Mouse (Mus musculus) forebrain, embryonic 11.5 days (tissue): ENCODE measurements around the gene Spaca4. TPM values are rescaled to one million over a fixed set of nuclear protein-coding genes. Genes with fewer than 3 reads are reported as not detected.
A peak's percentile ranks its signal among the peaks of the same experiment; 100 is the strongest.

Experiments
- ATAC-seq: fragments of 200-750 bp; cut with Nextera tagmentation; replicated peaks from 2 replicates; pipeline ENCODE4 v1.8.0; 2017; ENCODE audit warnings: moderate TSS enrichment; ENCODE audit not compliant: low FRiP score
- DNase-seq: peaks from one replicate; pipeline ENCODE4 v3.0.0-alpha.2; 2017; ENCODE audit warnings: low spot score
- H3K27ac ChIP-seq: fragments of 300-500 bp; sonication (generic); 2 replicates; pipeline ENCODE4 v1.5.1; 2014; ENCODE audit warnings: low read depth, low read length
- H3K27me3 ChIP-seq: fragments of 300-500 bp; sonication (generic); 2 replicates; pipeline ENCODE4 v1.6.1; 2014; ENCODE audit warnings: mild to moderate bottlenecking, low read length, mixed read lengths; ENCODE audit not compliant: control insufficient read depth, insufficient read depth
- H3K36me3 ChIP-seq: fragments of 300-500 bp; sonication (generic); 2 replicates; pipeline ENCODE4 v1.6.1; 2014; ENCODE audit warnings: mild to moderate bottlenecking, low read length, moderate library complexity, mixed read lengths; ENCODE audit not compliant: control insufficient read depth, insufficient read depth
- H3K4me1 ChIP-seq: fragments of 300-500 bp; sonication (generic); replicated peaks from 2 replicates; pipeline ENCODE4 v1.6.1; 2014; ENCODE audit warnings: low read length, mixed read lengths; ENCODE audit not compliant: control insufficient read depth, insufficient read depth
- H3K4me2 ChIP-seq: fragments of 300-500 bp; sonication (generic); 2 replicates; pipeline ENCODE4 v1.6.1; 2014; ENCODE audit warnings: low read depth, mild to moderate bottlenecking, low read length, moderate library complexity, mixed read lengths; ENCODE audit not compliant: severe bottlenecking
- H3K4me3 ChIP-seq: fragments of 300-500 bp; sonication (generic); 2 replicates; pipeline ENCODE4 v1.5.1; 2014; ENCODE audit warnings: low read depth, low read length
- H3K9ac ChIP-seq: fragments of 300-500 bp; sonication (generic); 2 replicates; pipeline ENCODE4 v1.6.1; 2014; ENCODE audit warnings: low read length
- H3K9me3 ChIP-seq: fragments of 300-500 bp; sonication (generic); 2 replicates; pipeline ENCODE4 v1.6.1; 2016; ENCODE audit warnings: low read length, mixed read lengths; ENCODE audit not compliant: control insufficient read depth
- WGBS: fragments of 180-500 bp; shearing (Covaris S2); extraction: QIAGEN DNeasy Blood & Tissue Kit; methylation state at CpG from one replicate; pipeline ENCODE4 v1.1.7; 2014; 5-methylcytosine and 5-hydroxymethylcytosine counted together
- polyA plus RNA-seq: library from polyadenylated mRNA; unstranded; fragments of >200 nt; fragmentation: Nextera tagmentation; extraction: Ambion mirVana; gene quantifications from 2 replicates; pipeline ENCODE4 v1.2.1, GENCODE M21; 2014

Spaca4 gene
- polyA plus RNA-seq, 1 experiment from 2014 or later, result not detected

GRCm38 (mm10) chr7:45717918-45718297 is 7.7 kb downstream of the Spaca4 start, which contains the start of gene Sphk2:
Gene Sphk2, minus strand, starts transcription at chr7:45718002.
- H3K4me2 ChIP-seq, result peak within 1 kb of the TSS; percentile 62
- DNase-seq, result peak; percentile 100
- peaks cover 15% of the 10 kb centered on the region for H3K36me3 ChIP-seq
- peak; percentile 73 for ATAC-seq
- peak within 1 kb of the TSS; percentile 92 for H3K4me3 ChIP-seq
- peak within 1 kb of the TSS; percentile 99 for H3K9ac ChIP-seq
- no peaks in the 10 kb centered on the region for H3K9me3 ChIP-seq
- WGBS, result under 1% methylated on average over 41 of the region's 41 CpGs
- peak within 1 kb of the TSS; percentile 82 for H3K27ac ChIP-seq
- peaks cover 25% of the 10 kb centered on the region for H3K4me1 ChIP-seq
- no peaks in the 10 kb centered on the region for H3K27me3 ChIP-seq

GRCm38 (mm10) chr7:45716952-45717917 is 8.4 kb downstream of the Spaca4 start:
- H3K27me3 ChIP-seq, result no peaks in the 10 kb centered on the region
- no peaks in the 10 kb centered on the region for H3K9me3 ChIP-seq
- H3K4me2 ChIP-seq, result peak overlapping the region; percentile 62
- H3K36me3 ChIP-seq, result peaks cover 19% of the 10 kb centered on the region
- 10% methylated on average over 31 of the region's 31 CpGs for WGBS
- H3K27ac ChIP-seq, result 0 out of 2 replicates have a peak overlapping the region, but pooled peaks have one; percentile 51
- peak overlapping the region; percentile 92 for H3K4me3 ChIP-seq
- ATAC-seq (peak; percentile 13), DNase-seq (no peak)
- H3K4me1 ChIP-seq, result peaks cover 25% of the 10 kb centered on the region
- peak overlapping the region; percentile 89 for H3K9ac ChIP-seq

GRCm38 (mm10) chr7:45716460-45716857 is 9.2 kb downstream of the Spaca4 start:
- H3K9me3 ChIP-seq, result no peaks in the 10 kb centered on the region
- no peak for ATAC-seq

GRCm38 (mm10) chr7:45715741-45716459 is 9.7 kb downstream of the Spaca4 start:
- Histone ChIP-seq H3K36me3 (peaks cover 21% of the 10 kb centered on the region), H3K4me3 (peak overlapping the region; percentile 60; the same call in 1 of the 2 replicates), H3K27ac (no peak overlapping the region), H3K27me3 (no peaks in the 10 kb centered on the region), H3K4me1 (peaks cover 25% of the 10 kb centered on the region), H3K4me2 (peak overlapping the region; percentile 85; the same call in 1 of the 2 replicates), H3K9ac (no peak overlapping the region), H3K9me3 (no peaks in the 10 kb centered on the region)
- peak; percentile 52 for DNase-seq
- 88% methylated on average over 19 of the region's 19 CpGs for WGBS
- ATAC-seq, result no peak

More at GRCm38 (mm10) chr7:45716460-45716857, 9.2 kb downstream of the Spaca4 start:
- H3K9ac ChIP-seq, result no peak overlapping the region
- no peak for DNase-seq
- WGBS, result 87% methylated on average over 3 of the region's 3 CpGs
- no peaks in the 10 kb centered on the region for H3K27me3 ChIP-seq
- H3K27ac ChIP-seq, result no peak overlapping the region
- no peak overlapping the region; the same call in 1 of the 2 replicates for H3K4me2 ChIP-seq
- H3K4me3 ChIP-seq, result peak overlapping the region; percentile 92; the same call in 1 of the 2 replicates
- peaks cover 21% of the 10 kb centered on the region for H3K36me3 ChIP-seq
- peaks cover 25% of the 10 kb centered on the region for H3K4me1 ChIP-seq

GRCm38 (mm10) chr7:45715090-45715708 is 10.4 kb downstream of the Spaca4 start, which contains the start of gene Rpl18:
Gene Rpl18, plus strand, starts transcription at chr7:45715457.
- no peaks in the 10 kb centered on the region for H3K9me3 ChIP-seq
- H3K27me3 ChIP-seq, result no peaks in the 10 kb centered on the region
- H3K4me2 ChIP-seq, result peak within 1 kb of the TSS; percentile 85
- 0 out of 2 replicates have a peak within 1 kb of the TSS, but pooled peaks have one; percentile 21 for H3K27ac ChIP-seq
- H3K4me1 ChIP-seq, result peaks cover 25% of the 10 kb centered on the region
- ATAC-seq, result peak; percentile 92
- peak; percentile 97 for DNase-seq
- H3K9ac ChIP-seq, result peak within 1 kb of the TSS; percentile 62
- WGBS, result 8% methylated on average over 34 of the region's 34 CpGs
- H3K36me3 ChIP-seq, result peaks cover 26% of the 10 kb centered on the region; the same call in 1 of the 2 replicates
- H3K4me3 ChIP-seq, result peak within 1 kb of the TSS; percentile 60

GRCm38 (mm10) chr7:45714630-45715089 is 11.0 kb downstream of the Spaca4 start:
- Histone ChIP-seq H3K36me3 (peaks cover 23% of the 10 kb centered on the region; the same call in 1 of the 2 replicates), H3K9me3 (no peaks in the 10 kb centered on the region), H3K4me3 (peak overlapping the region; percentile 60), H3K4me1 (peaks cover 25% of the 10 kb centered on the region), H3K9ac (peak overlapping the region; percentile 62), H3K27me3 (no peaks in the 10 kb centered on the region), H3K27ac (no peak overlapping the region), H3K4me2 (peak overlapping the region; percentile 85)
- 12% methylated on average over 14 of the region's 14 CpGs for WGBS
- DNase-seq (no peak), ATAC-seq (no peak)

GRCm38 (mm10) chr7:45713881-45714520 is 11.6 kb downstream of the Spaca4 start:
- Histone ChIP-seq H3K27me3 (no peaks in the 10 kb centered on the region), H3K4me3 (peak overlapping the region; percentile 60), H3K9ac (no peak overlapping the region; the same call in 1 of the 2 replicates), H3K36me3 (peaks cover 18% of the 10 kb centered on the region; the same call in 1 of the 2 replicates), H3K4me1 (peaks cover 24% of the 10 kb centered on the region), H3K9me3 (no peaks in the 10 kb centered on the region), H3K4me2 (peak overlapping the region; percentile 85; the same call in 1 of the 2 replicates), H3K27ac (no peak overlapping the region)
- WGBS, result 78% methylated on average over 6 of the region's 6 CpGs
- no peak for ATAC-seq
- no peak for DNase-seq
